Mouse (Mus musculus) C2C12 (cell line): ENCODE measurements around the gene Atg9b. TPM values are rescaled to one million over a fixed set of nuclear protein-coding genes. Genes with fewer than 3 reads are reported as not detected.
A peak's percentile ranks its signal among the peaks of the same experiment; 100 is the strongest.

Source experiments
- H3K27me3 ChIP-seq: one replicate; pipeline ENCODE4 v1.6.1; 2011; ENCODE audit not compliant: control insufficient read depth, insufficient read depth, insufficient read length
- H3K36me3 ChIP-seq: one replicate; pipeline ENCODE4 v1.6.1; 2011; ENCODE audit not compliant: control insufficient read depth, insufficient read depth
- H3K4me3 ChIP-seq: one replicate; pipeline ENCODE4 v1.5.1; 2011; ENCODE audit warnings: mild to moderate bottlenecking, control low read depth; ENCODE audit not compliant: poor library complexity, insufficient read depth, severe bottlenecking
- H3K79me2 ChIP-seq: one replicate; pipeline ENCODE4 v1.6.1; 2011; ENCODE audit not compliant: control insufficient read depth, insufficient read depth
- H3K79me3 ChIP-seq: one replicate; pipeline ENCODE4 v1.6.1; 2011; ENCODE audit warnings: low read depth, control low read depth
- H3ac ChIP-seq: one replicate; pipeline ENCODE3; 2011; ENCODE audit warnings: low read depth; ENCODE audit not compliant: control insufficient read depth, insufficient read length
- CEBPB ChIP-seq: IDR thresholded peaks from one replicate; pipeline ENCODE4 v1.6.1; 2011; ENCODE audit warnings: low read depth, mild to moderate bottlenecking, control low read depth, moderate library complexity
- CTCF ChIP-seq: IDR thresholded peaks from one replicate; pipeline ENCODE4 v1.5.1; 2011; ENCODE audit not compliant: control insufficient read depth, insufficient read depth, insufficient read length
- FOSL1 ChIP-seq: IDR thresholded peaks from one replicate; pipeline ENCODE4 v1.8.0; 2011; ENCODE audit warnings: mild to moderate bottlenecking, low read length; ENCODE audit not compliant: poor library complexity, insufficient read depth, severe bottlenecking
- MAX ChIP-seq: IDR thresholded peaks from one replicate; pipeline ENCODE4 v1.6.1; 2011; ENCODE audit warnings: mild to moderate bottlenecking, control low read depth
- MYOD1 ChIP-seq: IDR thresholded peaks from one replicate; pipeline ENCODE4 v1.6.1; 2011; ENCODE audit warnings: low read depth; ENCODE audit not compliant: control insufficient read depth, insufficient read length
- MYOG ChIP-seq: IDR thresholded peaks from one replicate; pipeline ENCODE4 v1.6.1; 2011; ENCODE audit not compliant: control insufficient read depth, insufficient read length; ENCODE audit errors: extremely low read depth
- USF1 ChIP-seq: IDR thresholded peaks from one replicate; pipeline ENCODE4 v1.6.1; 2011; ENCODE audit warnings: low read depth, mild to moderate bottlenecking, control low read depth, moderate library complexity
- polyA plus RNA-seq: library from polyadenylated mRNA; unstranded; fragments of >200 nt; fragmentation: generic; extraction: Trizol; gene quantifications from one replicate; pipeline ENCODE4 v1.2.1, GENCODE M21; 2012; ENCODE audit warnings: missing spikeins

The Atg9b gene
- polyA plus RNA-seq, 1 experiment, result 0.48 TPM

DNA sequence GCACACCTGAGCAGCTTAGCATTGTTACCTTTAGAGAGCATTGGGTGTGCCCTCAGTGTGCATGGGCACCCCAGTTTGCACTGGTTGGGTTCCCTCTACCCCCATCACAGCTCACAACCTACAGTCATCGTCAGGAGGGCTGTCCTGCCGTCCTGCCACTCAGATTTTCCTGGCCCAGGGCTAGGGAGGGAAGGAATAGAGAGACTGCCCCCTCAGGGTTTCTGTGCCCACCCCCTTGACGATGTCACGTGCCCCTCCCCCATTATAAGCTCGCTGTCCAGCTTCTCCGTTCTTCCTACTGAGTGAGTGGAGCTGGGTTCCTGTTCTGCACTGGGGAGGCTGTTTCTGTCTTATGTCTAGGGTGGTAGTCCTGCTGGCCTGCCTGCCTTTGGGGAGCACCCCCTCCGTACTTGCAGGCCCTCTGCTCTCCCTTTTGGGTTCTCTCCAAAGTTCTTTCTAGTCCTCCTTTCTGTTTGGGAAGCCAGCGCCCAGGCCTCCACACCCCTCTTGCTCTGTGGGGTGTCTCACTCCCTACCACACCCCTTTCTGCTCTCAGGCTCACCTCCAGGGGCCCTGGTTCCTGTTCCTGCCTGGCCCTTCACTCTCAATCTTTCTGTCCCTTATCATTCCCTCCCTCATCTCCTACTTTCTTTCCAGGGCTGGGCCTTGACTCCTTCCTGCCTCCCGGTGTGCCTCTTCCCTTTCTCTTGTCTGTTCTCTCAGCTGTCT is 34.8 kb upstream of the Atg9b start:
- peaks cover 15% of the 10 kb centered on the region for H3K79me3 ChIP-seq
- no peaks in the 10 kb centered on the region for H3K27me3 ChIP-seq
- H3K36me3 ChIP-seq, result peaks cover 28% of the 10 kb centered on the region
- no peak overlapping the region for H3ac ChIP-seq
- H3K4me3 ChIP-seq, result peak overlapping the region; percentile 57
- peaks cover 37% of the 10 kb centered on the region for H3K79me2 ChIP-seq
- TF ChIP-seq USF1 (peak; percentile 63), FOSL1 (no peak)

DNA sequence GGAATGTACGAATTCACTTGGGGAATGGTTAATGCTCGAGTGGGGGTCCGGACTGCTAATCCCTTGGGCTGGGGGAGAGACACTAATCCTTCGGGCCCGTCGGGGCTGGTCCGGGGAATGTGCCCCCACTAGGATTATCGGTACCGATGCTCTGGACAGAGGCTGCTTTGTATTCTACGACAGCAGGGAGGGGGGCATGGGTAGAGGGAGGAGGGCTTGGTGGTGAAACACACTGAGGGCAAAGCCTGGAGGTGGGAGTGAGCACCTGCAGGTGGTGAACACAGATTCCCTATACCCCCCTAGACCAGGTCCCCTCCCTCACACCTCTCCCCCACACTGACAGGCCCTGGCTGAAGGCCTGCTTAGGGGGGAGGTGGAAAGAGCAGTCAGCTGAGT is 34.1 kb upstream of the Atg9b start:
- H3K36me3 ChIP-seq, result peaks cover 30% of the 10 kb centered on the region
- H3K4me3 ChIP-seq, result peak overlapping the region; percentile 57
- peaks cover 15% of the 10 kb centered on the region for H3K79me3 ChIP-seq
- peak overlapping the region; percentile 92 for H3ac ChIP-seq
- H3K79me2 ChIP-seq, result peaks cover 37% of the 10 kb centered on the region
- no peak for TF ChIP-seq MAX
- no peak for TF ChIP-seq FOSL1
- TF ChIP-seq USF1, result no peak
- no peak for TF ChIP-seq MYOD1
- TF ChIP-seq CTCF, result no peak
- no peak for TF ChIP-seq CEBPB
- no peak for TF ChIP-seq MYOG
- no peaks in the 10 kb centered on the region for H3K27me3 ChIP-seq

DNA sequence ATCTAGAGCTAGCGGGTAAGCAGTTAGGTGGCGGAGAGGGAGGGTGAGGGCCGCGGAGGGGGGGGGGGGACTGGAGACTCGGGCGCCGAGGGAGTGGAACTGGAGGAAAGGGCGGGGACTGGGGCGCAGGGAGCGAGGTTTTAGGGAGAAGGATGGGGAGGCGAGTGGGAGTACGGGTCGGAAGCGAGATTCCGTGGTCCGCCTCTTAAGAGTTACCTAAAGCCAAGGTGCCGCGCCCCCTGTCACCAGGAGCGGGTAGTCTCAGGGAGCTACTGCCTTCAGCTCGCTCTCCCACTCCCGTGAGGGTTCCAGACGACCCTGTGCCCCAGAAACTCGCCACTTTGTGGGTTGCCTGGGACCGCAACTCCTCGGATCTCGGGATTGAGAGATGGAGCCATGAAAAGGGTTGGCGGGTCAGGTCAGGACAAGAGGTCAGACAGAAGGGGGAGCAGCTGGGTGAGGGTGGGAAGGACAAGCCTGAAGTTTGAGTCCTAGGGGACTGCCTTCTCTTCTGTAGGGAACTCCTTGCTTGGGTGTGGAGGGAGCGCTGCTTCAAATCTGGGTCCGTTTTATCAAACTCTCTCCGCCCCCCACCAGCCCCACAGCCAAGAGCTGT is 33.6 kb upstream of the Atg9b start:
- peaks cover 37% of the 10 kb centered on the region for H3K79me2 ChIP-seq
- peaks cover 15% of the 10 kb centered on the region for H3K79me3 ChIP-seq
- peak overlapping the region; percentile 92 for H3ac ChIP-seq
- peak overlapping the region; percentile 57 for H3K4me3 ChIP-seq
- peaks cover 27% of the 10 kb centered on the region for H3K36me3 ChIP-seq
- TF ChIP-seq MYOD1, result no peak
- no peak for TF ChIP-seq CTCF
- TF ChIP-seq MAX, result no peak
- no peak for TF ChIP-seq USF1
- no peak for TF ChIP-seq CEBPB
- no peak for TF ChIP-seq MYOG
- TF ChIP-seq FOSL1, result no peak
- no peaks in the 10 kb centered on the region for H3K27me3 ChIP-seq

DNA sequence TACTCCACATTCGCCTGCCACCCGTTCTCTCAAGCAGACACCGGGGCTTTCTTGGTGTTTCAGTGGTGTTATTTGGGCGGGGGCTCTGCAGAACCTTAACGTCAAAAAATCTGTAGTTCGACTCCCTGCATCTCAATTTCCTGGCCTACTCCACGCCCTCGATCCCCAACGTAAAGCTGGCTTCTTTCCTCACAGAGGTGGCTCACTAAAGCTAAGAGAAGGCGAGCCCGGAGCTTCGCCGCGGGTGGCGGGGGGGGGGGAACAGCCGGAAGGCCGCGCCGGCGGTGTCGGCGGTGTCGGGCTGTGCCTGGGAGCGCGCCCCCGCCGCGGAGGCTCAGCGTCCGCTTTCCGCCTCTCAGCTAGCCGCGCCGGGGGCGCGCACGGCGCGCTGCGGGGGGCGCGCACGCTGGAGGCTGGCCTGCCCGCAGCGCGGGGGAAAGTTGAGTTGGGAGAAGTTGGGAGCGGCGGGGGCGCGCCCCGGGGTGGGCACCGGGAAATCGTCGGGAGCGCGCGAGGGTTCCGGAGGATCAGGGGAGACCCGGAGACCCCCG is 33.0 kb upstream of the Atg9b start:
- TF ChIP-seq USF1 (no peak), MYOD1 (no peak), MAX (no peak), FOSL1 (no peak), CEBPB (no peak), MYOG (no peak), CTCF (no peak)
- Histone ChIP-seq H3K4me3 (peak overlapping the region; percentile 57), H3K79me2 (peaks cover 37% of the 10 kb centered on the region), H3K27me3 (no peaks in the 10 kb centered on the region), H3K79me3 (peaks cover 15% of the 10 kb centered on the region), H3ac (peak overlapping the region; percentile 92), H3K36me3 (peaks cover 21% of the 10 kb centered on the region)

GRCm38 (mm10) chr5:24424004-24424781 is 32.2 kb upstream of the Atg9b start:
- TF ChIP-seq MYOD1, result peak; percentile 49
- TF ChIP-seq MAX, result no peak
- Histone ChIP-seq H3K79me3 (peaks cover 15% of the 10 kb centered on the region), H3K27me3 (no peaks in the 10 kb centered on the region), H3K36me3 (peaks cover 14% of the 10 kb centered on the region), H3K79me2 (peaks cover 37% of the 10 kb centered on the region), H3K4me3 (peak overlapping the region; percentile 57), H3ac (peak overlapping the region; percentile 76)
